Mouse (Mus musculus) liver, adult 2 months (tissue): Measurements from ENCODE around the gene Dnm3.

ENCODE experiments used
- CTCF ChIP-seq: fragments of 200-500 bp; IDR thresholded peaks from 2 replicates; pipeline ENCODE4 v1.5.1; 2011; ENCODE audit warnings: low read depth, low read length, control low read depth
- POLR2A ChIP-seq: fragments of 200-500 bp; IDR thresholded peaks from 2 replicates; pipeline ENCODE4 v1.6.1; 2011; ENCODE audit warnings: low read length, control low read depth; ENCODE audit not compliant: insufficient read depth; ENCODE audit errors: extremely low read depth

- TF ChIP-seq CTCF, result no peak
- TF ChIP-seq POLR2A, result no peak
Measured at GRCm38 (mm10) chr1:162145748-162146147, 332.1 kb downstream of the Dnm3 start.
